Mouse (Mus musculus): ENCODE data around the gene Lamb1.

The Lamb1 gene

DNA sequence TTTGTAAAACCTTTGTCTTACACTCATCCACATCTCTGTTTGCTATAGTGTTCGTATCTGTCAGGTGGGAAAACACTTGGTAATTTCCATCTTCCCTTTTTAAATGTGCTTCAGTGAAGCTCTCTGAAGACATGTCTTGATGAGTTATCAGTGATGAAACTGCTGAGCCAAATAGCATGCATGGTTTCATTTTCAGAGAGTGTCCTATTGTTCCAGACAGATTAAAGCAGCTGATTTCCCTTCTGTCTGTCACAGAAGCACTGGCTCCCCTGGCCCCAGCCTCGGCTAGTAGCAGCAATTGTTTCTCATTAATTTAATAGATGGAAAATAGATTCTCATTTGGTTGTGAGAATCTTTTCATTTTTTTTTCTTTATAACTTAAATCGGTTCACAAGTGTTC lies 25.9 kb downstream of the Lamb1 start:
- no peak for DNase-seq

DNA sequence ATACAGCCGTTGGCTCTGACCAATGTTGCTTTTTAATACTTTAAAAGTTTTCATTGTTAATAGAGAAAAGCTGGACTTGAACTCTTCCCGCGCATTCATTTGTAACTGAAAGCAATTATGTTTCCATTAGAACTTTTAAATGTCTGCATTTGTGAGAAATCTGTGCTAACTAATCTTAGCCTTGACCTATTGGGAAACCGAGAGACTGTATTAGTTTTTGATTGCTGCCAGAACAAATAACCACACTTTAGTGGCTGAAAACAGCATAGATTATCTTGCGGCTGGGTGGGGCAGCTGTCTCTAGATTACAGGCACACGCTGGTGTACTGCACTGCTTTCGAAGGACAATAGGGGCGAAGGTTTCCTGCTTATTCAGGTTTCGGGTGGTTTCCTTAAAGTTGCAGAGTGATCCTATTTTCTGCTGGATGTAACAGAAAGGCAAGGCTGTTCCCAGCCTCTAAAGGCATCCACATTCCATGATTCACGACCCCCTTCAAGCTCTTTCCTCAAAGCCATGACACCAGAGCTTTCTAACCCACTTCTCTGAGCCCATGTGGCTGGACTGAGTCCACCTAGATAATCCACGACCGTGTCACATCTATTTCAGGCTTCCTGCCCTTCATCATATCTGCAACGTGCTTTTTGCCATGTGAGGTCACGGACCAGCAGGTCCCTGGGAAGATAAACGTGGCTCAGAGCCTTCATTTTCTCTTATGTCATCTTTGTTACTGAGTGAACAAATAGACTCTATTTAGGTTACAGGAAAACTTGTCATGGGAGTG lies 28.5 kb downstream of the Lamb1 start:
- DNase-seq, result no peak

DNA sequence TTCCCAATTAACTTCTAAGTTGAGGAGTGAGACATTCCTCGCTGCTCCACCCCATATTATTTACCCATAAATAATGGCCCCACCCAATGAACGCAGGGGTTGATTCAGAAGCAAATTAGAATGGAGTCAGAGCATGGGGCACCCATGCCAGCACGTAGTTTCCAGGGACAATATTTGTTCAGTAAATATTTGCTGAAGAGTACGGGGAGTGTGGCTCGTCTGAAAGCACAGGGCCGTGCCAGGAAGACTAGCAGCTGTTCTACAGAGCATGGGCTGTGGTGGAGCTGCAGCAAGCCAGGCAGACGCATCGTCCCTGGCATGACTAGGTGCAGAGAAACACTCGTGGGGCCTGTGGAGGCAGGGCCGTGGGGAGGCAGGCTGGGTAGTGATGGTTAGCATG lies 29.5 kb downstream of the Lamb1 start:
- DNase-seq, result no peak

DNA sequence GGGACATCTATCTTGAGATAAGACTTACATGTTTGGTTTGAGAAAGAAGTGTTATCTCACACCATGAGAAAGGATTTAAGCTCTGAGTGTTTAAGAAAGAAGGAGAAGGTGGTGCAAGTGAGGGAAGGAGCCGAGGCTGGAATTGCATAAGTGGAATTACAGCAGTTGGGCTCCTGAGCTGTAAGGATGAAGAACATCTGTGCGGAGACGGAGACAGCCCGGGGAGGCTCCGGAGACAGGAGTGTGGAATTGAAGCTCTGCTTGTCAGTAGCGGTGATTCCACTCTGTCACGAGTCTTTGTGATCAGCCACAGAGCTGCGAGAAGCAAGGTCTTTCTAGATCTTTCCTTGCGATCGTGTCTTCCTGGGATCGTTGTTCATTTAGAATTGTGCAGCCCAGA lies 30.0 kb downstream of the Lamb1 start:
- no peak for DNase-seq

DNA sequence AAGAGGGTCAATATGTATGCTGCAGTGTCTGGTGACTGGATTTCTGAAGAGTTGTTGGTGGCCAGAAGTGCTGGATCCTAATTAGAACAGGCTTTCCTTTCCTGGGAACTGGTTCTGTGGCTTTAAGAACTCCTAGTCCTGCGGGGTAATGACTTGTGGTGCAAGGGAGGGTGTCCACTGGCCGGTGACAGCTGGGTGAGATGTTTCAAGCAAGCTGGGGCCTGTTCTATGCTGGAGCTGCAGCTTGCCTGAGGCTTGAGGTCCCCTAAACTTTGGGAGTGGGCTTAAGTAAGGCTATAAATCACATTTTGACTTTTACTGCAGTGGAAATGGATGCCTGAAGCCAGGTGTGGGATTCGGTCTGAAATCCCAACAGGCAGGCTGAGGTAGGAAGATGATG lies 30.5 kb downstream of the Lamb1 start:
- no peak for DNase-seq

DNA sequence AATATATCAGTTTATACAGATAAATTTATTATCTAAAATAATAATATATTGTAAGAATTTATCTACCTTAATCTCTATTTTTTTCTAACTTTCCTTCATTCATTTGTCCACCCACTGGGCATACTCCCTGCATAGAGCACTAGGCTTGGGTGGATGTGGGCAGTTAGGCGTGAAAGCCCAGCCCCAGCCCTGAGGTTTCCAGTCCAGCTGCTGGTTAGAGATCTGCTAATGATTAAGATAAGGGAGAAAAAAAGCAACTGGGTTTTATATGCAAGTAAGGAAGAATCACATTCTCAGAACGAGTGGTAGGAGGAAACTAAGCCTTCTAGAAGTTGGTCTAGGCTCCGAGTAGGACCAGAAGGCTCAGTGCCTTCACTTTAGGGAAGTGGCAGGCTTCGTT lies 31.1 kb downstream of the Lamb1 start:
- DNase-seq, result no peak

DNA sequence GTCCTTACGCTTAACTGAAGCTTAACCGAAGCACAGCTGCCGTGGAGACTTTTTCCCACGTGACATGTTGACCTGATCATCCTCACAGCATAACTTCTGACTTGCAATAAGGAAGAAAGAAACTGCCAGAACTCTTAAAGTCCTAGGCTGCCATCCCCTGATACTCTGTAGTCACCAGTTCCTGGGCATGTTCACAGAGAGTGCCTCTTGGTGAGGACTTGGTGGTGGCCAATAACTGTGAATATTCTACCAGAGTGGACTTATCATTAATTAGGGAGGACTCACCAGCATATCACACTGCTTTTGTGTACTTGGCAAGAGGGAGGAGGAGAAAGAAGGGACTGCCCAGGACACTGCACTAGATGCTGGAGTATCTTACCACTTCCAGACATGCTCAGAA lies 33.1 kb downstream of the Lamb1 start:
- DNase-seq, result no peak

DNA sequence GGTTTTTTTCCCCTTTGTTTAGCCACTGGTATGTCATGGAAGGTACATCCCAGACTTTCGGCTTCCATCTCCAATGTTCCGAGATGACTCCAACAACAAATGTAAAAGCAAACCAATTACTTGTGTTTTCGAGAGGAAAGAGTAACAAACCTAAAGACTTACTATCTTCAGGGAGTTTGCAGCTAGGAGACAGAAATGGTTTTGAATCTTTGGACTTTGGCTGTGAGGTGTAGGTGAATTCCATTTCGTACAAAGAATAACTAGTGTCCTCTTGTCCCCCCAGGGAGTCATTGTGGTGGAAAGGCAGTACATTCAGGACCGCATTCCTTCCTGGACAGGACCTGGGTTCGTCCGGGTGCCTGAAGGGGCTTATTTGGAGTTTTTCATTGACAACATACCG lies 33.5 kb downstream of the Lamb1 start:
- DNase-seq, result no peak

DNA sequence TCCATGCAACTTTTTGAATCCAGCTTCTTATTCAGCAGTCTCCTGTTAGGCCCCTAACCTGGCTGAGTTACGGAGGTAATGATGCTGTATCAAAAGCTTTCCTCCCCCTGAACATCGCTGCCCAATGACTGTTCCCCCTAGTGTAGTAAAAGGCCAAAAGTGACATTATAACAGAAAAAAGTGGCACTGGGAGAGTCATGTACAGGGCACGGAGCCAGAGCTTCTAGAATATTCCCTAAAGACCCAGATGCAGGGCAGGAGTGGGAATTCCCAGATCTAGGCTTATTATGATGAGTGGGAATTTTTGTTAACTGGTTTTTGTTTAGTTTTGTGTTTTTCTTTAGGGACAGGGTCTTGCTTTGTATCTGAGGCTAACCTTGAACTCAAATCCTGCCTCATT lies 34.1 kb downstream of the Lamb1 start:
- no peak for DNase-seq

DNA sequence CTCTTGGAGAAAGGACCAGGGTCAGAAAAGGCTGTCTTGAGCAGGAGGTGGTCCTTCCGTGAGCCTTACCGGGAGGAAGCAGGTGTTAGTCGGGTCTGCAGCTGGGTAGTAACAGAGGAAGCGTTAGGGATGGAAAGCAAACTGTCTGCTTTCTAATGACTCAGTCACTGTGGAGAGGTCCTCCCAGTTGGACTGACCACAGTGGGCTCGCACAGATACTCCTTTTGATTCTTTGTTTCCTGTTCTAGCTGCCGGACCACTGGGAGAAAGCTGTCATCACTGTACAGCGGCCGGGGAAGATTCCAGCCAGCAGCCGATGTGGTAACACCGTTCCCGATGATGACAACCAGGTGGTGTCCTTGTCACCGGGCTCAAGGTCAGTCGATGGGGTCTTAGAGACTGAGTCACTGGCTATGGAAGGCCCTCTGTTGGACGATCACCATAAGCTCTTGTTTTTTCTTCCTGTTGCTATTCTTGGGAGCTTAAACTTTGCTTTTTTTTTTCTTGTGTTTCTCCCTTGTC lies 34.7 kb downstream of the Lamb1 start:
- no peak for DNase-seq

DNA sequence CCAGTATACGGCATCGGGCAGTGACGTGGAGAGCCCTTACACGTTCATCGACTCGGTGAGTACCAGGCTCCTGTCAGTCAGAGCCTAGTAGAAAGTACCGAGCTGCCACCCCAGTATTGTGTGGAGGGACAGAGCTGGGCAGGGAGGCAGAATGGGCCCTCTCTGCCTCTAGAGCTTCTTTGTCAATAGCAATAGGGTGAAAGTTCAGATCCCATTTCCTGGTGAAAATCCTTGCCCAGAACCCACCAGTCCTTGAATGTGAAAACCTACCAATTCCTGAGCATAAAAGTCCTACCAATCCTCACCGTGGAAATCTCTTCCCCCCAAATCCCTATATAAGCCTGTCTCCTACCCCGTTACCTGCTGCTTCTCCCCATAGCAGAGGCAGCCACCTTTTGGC lies 35.2 kb downstream of the Lamb1 start:
- DNase-seq, result no peak

DNA sequence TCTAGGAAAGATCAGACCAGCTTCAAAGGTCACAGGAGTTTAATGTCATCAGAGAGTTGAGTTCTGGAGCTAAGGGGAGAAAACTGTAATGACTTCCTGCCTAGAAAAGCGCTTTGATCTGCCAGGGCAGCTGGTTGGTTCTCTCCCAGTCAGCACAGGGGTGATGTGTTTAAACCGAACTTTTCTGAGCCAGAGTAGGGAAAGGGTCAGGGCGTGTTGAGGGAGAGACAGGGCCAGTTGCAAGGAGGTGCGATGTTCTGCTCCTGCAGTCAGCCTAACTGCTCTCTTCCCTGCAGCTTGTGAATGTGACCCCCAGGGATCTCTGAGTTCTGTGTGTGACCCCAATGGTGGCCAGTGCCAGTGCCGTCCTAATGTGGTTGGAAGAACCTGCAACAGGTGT lies 37.2 kb downstream of the Lamb1 start:
- no peak for DNase-seq

DNA sequence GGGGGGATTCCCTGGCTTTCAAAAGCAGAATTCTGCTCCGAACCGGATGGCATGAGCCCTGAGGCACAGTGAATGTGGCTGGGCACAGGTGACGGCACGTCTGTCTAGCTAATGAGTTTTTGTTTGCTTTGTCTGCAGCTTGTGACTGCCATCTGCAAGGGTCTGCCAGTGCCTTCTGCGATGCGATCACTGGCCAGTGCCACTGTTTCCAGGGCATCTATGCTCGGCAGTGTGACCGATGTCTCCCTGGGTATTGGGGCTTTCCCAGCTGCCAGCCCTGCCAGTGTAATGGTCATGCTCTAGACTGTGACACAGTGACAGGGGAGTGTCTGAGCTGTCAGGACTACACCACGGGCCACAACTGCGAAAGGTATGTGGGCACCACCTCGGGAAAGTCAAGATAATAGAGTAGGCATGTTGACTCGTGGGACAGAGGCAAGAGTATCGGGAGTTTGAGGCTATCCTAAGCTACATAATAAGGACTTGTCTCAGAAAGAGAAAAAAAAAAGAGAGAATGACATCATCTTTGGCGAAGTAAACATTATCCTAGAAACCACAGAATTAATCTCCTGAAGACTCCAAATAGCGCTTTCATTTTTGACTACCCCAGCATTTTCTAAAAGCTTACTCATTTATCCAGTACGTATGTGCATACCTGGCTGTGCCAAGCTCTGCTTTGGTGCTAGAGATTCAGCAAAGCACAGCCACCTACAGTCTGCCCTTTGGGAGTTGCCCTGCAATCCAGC lies 37.9 kb downstream of the Lamb1 start:
- no peak for DNase-seq

DNA sequence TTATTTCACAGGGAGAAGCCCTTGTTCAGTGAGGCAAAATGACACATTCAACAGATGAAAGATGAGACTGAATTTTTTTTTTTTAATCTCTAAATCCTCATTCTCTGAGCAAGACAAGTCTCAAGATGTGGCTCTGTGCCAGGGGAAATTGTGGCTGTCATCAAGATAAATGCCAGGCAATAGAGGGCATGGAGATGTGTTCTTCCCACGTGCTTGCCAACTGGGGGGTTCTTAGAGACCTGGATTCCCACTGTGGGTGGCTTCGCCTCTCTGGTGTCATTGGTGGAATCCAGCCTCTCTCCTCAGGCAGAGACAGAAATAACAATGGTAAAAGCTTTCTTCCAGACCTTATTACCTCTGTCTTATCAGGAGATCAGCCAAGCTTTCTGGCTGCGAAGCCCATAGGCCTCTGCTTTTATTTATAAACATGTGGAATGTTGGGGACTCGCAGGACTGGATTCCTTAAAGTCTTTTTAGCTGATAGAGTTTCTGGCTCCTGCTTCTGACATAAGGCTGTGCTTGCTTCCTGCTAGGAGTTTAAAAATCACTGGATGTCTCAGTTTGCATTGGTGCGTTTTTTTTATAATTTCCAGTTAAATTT lies 41.1 kb downstream of the Lamb1 start:
- DNase-seq, result no peak

DNA sequence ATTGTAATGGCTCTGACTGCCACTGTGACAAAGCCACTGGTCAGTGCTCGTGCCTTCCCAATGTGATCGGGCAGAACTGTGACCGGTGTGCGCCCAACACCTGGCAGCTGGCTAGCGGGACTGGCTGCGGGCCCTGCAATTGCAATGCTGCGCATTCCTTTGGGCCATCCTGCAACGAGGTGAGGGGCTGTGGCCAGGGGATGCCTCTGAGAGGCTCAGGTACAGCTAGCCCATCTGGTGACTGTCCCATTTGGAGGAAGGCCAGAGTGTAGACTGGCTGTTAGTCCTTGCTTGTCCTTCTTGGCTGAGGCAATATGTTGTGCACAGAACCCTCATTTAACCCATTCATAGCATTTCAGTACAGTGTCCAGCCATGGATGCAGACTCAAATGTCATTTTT lies 42.0 kb downstream of the Lamb1 start:
- no peak for DNase-seq

DNA sequence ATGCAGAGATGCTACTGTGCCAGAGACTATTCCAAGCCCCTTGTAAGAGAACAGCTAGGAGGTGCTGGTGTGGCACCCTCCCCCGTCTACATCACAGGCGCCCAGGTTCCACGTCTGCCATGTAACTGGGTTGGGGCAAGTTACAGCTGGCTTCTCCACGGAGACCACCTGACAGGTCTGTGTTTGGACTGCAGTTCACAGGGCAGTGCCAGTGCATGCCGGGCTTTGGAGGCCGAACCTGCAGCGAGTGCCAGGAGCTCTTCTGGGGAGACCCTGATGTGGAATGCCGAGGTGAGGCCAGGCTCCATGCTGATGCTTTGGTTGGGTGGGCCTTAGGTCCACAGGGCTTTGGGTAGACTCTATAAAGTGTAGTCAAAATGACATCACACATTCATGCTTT lies 42.7 kb downstream of the Lamb1 start:
- DNase-seq, result no peak

DNA sequence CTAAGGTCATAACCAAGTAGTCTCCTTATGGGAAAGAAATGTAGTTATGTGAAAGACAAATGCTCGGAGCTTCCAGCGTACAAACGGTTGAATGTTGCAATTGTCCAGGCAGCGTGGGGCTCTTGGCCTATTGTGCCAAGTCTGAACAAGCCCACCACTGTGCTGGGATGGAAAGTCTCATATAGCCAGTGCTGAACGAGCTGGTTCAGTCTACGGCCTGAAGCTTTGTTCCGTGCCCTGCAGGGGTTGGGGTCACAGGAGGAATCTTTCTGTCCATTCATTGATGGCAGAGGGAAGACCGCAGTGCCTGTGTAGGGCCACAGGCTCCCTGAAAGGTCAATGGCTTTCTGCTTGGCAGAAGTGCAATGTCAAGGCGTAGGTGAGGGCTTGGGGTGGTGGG lies 45.7 kb downstream of the Lamb1 start:
- no peak for DNase-seq

DNA sequence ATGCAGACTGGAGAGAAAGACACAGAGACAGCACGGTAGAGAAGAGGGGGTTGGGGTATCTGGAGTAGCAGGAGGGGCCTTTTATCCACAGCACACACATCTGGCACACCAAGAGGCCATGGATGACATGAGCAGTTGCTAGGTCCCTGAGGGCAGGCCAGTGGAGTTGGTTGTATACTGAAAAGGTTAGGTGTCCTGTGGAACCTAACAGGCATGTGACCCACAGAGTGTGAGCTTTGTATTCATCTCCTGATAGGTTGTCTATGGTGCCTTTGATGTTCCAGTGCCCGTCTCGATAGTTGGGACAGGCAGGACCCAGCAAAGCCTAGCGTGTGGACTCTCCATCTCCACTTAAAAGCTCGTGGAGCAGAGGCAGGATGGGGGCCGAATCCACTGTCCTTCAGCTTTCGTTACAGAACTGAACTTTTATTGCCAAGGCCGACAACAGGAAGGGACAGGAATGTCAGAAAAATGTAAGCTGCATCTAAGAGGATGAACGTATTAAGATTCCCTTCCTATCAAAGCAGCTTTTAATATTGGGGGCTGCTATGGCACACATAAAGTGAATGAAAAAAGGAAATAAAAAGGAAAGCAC lies 46.7 kb downstream of the Lamb1 start:
- DNase-seq, result no peak

DNA sequence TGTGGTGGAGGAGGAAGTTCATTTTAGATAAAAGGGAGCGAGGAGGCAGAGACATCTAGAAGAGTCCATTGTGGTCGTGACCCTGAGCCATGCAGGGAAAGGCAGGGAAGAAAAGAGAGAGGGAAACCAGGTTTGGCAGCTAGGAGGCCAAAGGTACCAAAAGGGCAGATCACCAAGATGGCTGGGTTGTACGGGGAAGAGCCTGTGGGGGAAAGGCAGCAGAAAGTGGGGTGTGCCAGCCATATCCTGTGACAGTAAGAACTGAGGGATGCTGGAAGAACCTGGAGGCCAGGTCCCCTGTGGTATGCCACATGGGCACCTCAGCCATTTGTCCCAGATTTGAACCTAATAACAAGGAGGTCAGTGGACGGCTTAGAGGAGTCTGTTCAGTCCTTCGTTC lies 47.2 kb downstream of the Lamb1 start:
- no peak for DNase-seq

DNA sequence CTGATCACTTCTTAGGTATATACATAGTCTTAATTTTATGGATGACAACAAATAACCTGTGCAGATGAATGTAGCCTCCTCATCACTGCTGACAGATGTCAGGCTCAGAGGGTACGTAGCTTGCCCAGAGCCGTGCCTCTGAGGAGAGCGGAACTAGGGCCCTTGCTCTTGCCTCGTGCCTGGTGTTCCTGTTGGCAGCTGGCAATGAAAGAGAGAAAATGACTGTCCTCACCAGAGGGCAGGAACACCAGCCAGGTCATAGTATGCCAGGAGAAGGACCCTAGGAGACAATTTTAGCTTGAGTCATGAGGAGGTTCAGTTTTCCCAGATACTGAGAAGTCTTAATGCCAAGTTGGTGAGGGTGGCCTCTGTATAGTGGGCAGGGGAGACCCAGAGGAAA lies 48.1 kb downstream of the Lamb1 start:
- DNase-seq, result no peak

DNA sequence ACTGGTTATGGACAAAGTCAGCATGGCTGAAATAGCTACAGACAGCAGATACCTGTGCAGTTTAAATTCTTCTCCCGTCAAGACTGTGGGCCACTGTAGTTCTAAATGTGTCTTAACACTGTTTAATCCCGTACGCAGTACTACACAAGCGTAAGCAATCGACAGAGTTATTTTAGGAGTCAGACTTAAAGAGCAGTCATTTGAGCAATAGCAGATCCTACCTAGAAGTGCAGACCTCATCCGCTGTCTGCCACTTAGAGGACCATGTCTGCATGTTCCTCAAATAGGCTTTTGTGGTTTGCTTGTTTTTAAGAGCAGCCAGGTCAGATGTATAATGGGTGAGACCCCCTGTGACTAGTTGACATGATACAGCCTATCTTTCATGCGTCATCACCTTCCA lies 49.3 kb downstream of the Lamb1 start:
- DNase-seq, result no peak

DNA sequence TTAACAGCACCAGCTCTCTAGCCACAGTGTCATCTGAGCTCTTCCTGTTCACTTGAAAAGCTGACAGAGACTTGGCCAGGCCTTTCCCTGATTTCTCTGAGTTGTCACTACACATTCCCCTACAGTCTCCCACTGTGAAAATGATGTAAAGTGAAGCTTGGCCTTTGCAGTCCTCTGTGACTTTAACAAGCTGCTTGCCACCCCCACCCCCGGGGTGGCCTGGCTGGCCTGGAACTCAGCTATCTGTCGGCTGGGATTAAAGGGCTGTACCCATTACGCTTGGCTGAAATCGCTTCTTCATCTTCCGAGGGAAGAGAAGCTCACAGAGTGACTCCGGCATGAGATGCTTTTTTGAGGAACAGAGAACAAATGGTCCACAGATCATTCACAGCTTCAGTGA lies 50.9 kb downstream of the Lamb1 start:
- DNase-seq, result no peak

DNA sequence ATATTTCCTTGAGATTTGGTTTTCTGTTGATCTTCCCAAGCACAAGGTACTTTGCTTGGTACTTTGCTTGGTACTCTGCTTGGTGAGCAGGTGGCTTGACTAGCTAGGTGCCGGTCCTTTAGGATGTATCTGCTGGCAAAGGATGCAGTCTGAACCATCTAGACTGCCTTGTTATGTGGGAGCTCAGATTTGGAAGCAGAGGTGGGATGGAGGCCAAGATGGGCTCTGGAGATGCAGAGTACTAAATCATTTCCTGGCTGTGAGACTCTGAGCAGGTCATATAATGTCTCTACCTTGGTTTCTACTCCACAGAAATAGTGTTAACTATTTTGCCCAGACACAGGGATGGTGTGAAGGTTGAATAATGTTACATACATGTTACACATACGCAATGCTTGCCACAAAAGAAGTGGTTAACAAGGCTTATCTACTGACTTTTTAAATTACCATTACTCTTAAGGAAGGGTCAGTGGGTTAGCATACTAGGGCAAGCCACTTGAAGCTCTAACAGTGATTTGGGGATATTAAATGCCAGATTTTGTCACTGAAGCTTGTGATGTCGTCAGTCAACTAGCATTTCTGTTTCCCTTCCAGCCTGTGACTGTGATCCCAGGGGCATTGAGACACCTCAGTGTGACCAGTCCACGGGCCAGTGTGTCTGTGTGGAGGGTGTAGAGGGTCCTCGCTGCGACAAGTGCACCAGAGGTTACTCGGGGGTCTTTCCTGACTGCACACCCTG lies 52.8 kb downstream of the Lamb1 start:
- DNase-seq, result no peak
